Mouse (Mus musculus) neural tube, embryonic 13.5 days (tissue): ENCODE results near the gene Asb16. TPM values are rescaled to one million over a fixed set of nuclear protein-coding genes. Genes with fewer than 3 reads are reported as not detected.

ENCODE experiments used
- microRNA-seq: library from miRNA; unstranded; fragments of <30 nt; microRNA quantifications from one replicate; pipeline ENCODE4, GENCODE M21; 2016
- polyA plus RNA-seq: library from polyadenylated mRNA; unstranded; fragments of >200 nt; fragmentation: Nextera tagmentation; extraction: Ambion mirVana; gene quantifications from 2 replicates; pipeline ENCODE4 v1.2.1, GENCODE M21; 2015

Gene Asb16
- polyA plus RNA-seq, 1 experiment from 2014 or later = not detected

Small RNAs within 50 kb of the gene (microRNA-seq; reads per million reads assigned to microRNA genes)
- gene Mir8101 = 0.44 reads per million

Other genes with a start within 250 kb of the Asb16 start
- gene Mpp3, start 240.3 kb upstream of the Asb16 start, polyA plus RNA-seq = 44.4 and 49.6 TPM in 2 replicates
- gene Cd300lg, start 227.2 kb upstream of the Asb16 start, polyA plus RNA-seq = 0.45 and 0.65 TPM in 2 replicates
- 25.8 and 26.5 TPM in 2 replicates for gene Mpp2, start 180.2 kb upstream of the Asb16 start, polyA plus RNA-seq
- gene Ppy, start 167.4 kb upstream of the Asb16 start, polyA plus RNA-seq = not detected in 2 replicates
- gene Pyy, start 160.9 kb upstream of the Asb16 start, polyA plus RNA-seq = not detected in 2 replicates
- gene Nags, start 123.2 kb upstream of the Asb16 start, polyA plus RNA-seq = not detected in 2 replicates
- gene Tmem101, start 112.3 kb upstream of the Asb16 start, polyA plus RNA-seq = 32.4 and 40.4 TPM in 2 replicates
- 112 and 116 TPM in 2 replicates for gene Lsm12, start 83.4 kb upstream of the Asb16 start, polyA plus RNA-seq
- 29.1 and 31.6 TPM in 2 replicates for gene G6pc3, start 79.1 kb upstream of the Asb16 start, polyA plus RNA-seq
- 84.4 and 88.7 TPM in 2 replicates for gene Hdac5, start 38.6 kb upstream of the Asb16 start, polyA plus RNA-seq
- gene BC030867, start 19.9 kb upstream of the Asb16 start, polyA plus RNA-seq = 1.9 and 3.7 TPM in 2 replicates
- gene Tmub2, start 16.2 kb downstream of the Asb16 start, polyA plus RNA-seq = 79.6 and 81.4 TPM in 2 replicates
- 26.7 and 30.6 TPM in 2 replicates for gene Atxn7l3, start 27.9 kb downstream of the Asb16 start, polyA plus RNA-seq
- 78.2 and 83.9 TPM in 2 replicates for gene Ubtf, start 51.0 kb downstream of the Asb16 start, polyA plus RNA-seq
- 4.2 and 4.9 TPM in 2 replicates for gene Slc4a1, start 97.5 kb downstream of the Asb16 start, polyA plus RNA-seq
- 156 and 161 TPM in 2 replicates for gene Rundc3a, start 124.7 kb downstream of the Asb16 start, polyA plus RNA-seq
- gene Slc25a39, start 139.2 kb downstream of the Asb16 start, polyA plus RNA-seq = 154 TPM in 2 replicates
- gene Grn, start 161.6 kb downstream of the Asb16 start, polyA plus RNA-seq = 83.3 and 88.6 TPM in 2 replicates
- 20.3 and 21.6 TPM in 2 replicates for gene Fam171a2, start 178.9 kb downstream of the Asb16 start, polyA plus RNA-seq
- gene Itga2b, start 201.4 kb downstream of the Asb16 start, polyA plus RNA-seq = 5.7 and 6.2 TPM in 2 replicates